Mouse (Mus musculus): ENCODE data around the gene Ccnyl1. TPM values are rescaled to one million over a fixed set of nuclear protein-coding genes. Genes with fewer than 3 reads are reported as not detected.

Ccnyl1 gene
- polyA plus RNA-seq, 1 experiment from 2014 or later: 8.4 TPM

- no peaks in the 10 kb centered on the region for H3K9me3 ChIP-seq (ENCODE audit: low read depth, low read length)
- no peak overlapping the region for H3K27ac ChIP-seq (ENCODE audit: low read depth)
- no peaks in the 10 kb centered on the region for H3K4me1 ChIP-seq (ENCODE audit: insufficient read depth)
- H3K36me3 ChIP-seq (ENCODE audit: insufficient read depth): peaks cover 17% of the 10 kb centered on the region; the same call in 1 of the 2 replicates
- no peak for TF ChIP-seq CTCF (IDR thresholded peaks at IDR 0.05; ENCODE audit: low read depth)
- H3K4me3 ChIP-seq (ENCODE audit: low read depth, low read length): no peak overlapping the region
- DNase-seq: no peak
- 71% methylated on average over 3 of the region's 3 CpGs for WGBS
- no peak overlapping the region for H3K9ac ChIP-seq
- ATAC-seq (ENCODE audit: insufficient read depth): no peak
- H3K4me2 ChIP-seq: no peak overlapping the region
- H3K27me3 ChIP-seq (ENCODE audit: insufficient read depth, low read length): no peaks in the 10 kb centered on the region
These were observed 11.5 kb downstream of the Ccnyl1 start for GRCm38 (mm10) chr1:64701780-64702179.

GRCm38 (mm10) chr1:64705230-64705629 is 15.0 kb downstream of the Ccnyl1 start:
- peak; percentile 71 for TF ChIP-seq CTCF (IDR thresholded peaks at IDR 0.05; ENCODE audit: low read depth)
- DNase-seq: peak; percentile 87
- H3K4me2 ChIP-seq: no peak overlapping the region
- peak; percentile 49; the same call in 1 of the 2 replicates for ATAC-seq (ENCODE audit: insufficient read depth)
- H3K27me3 ChIP-seq (ENCODE audit: insufficient read depth, low read length): no peaks in the 10 kb centered on the region
- H3K4me3 ChIP-seq (ENCODE audit: low read depth, low read length): no peak overlapping the region
- no peak overlapping the region for H3K9ac ChIP-seq
- H3K4me1 ChIP-seq (ENCODE audit: insufficient read depth): no peaks in the 10 kb centered on the region
- WGBS: 45% methylated on average over 6 of the region's 6 CpGs
- H3K27ac ChIP-seq (ENCODE audit: low read depth): no peak overlapping the region
- H3K36me3 ChIP-seq (ENCODE audit: insufficient read depth): peaks cover 24% of the 10 kb centered on the region
- no peaks in the 10 kb centered on the region for H3K9me3 ChIP-seq (ENCODE audit: low read depth, low read length)

DNA sequence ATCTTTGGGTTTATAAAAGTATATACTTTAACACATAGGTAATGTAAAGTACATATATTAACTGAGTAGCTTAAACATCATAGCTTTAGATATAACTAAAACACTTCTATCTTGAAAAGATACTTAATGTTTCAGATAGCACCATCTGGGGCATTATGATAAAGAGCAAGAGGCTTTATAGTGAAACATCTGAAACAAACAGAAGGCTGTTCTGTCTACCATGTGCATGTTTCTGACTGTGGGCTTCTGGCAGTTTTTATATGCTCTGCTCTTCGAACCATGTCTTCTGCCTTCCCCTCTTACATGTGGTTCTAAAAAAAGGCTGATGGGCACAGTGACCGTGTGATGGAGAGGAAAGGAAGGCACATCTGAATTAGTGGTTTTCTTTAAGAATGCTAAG is 16.4 kb downstream of the Ccnyl1 start:
- WGBS: 88% methylated on average over 2 of the region's 2 CpGs
- ATAC-seq (ENCODE audit: insufficient read depth): no peak
- Histone ChIP-seq H3K36me3 (ENCODE audit: insufficient read depth) (peaks cover 24% of the 10 kb centered on the region), H3K9me3 (ENCODE audit: low read depth, low read length) (no peaks in the 10 kb centered on the region), H3K4me1 (ENCODE audit: insufficient read depth) (no peaks in the 10 kb centered on the region), H3K4me3 (ENCODE audit: low read depth, low read length) (no peak overlapping the region), H3K4me2 (no peak overlapping the region), H3K27ac (ENCODE audit: low read depth) (no peak overlapping the region), H3K9ac (no peak overlapping the region), H3K27me3 (ENCODE audit: insufficient read depth, low read length) (no peaks in the 10 kb centered on the region)
- TF ChIP-seq CTCF (IDR thresholded peaks at IDR 0.05; ENCODE audit: low read depth): no peak
- DNase-seq: no peak

DNA sequence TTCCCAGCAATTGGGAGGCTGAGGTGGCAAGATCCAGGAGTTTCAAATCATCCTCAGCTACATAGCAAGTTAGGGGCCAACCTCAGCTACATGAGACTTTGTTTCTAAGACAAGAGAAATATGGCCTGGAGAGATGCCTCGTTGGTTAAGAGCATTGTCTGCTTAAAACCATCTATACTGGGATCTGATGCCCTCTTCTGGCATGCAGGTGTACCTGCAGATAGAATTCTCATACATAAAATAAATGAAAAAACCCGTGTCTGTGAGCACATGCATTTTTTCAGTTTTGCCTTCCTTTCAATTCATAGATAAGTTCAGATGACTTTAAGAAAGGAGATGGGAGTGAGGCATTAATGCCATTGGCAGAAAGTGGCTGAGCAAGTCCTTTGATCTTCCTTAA is 19.6 kb downstream of the Ccnyl1 start:
- H3K9me3 ChIP-seq (ENCODE audit: low read depth, low read length): no peaks in the 10 kb centered on the region
- no peaks in the 10 kb centered on the region for H3K4me1 ChIP-seq (ENCODE audit: insufficient read depth)
- H3K4me2 ChIP-seq: no peak overlapping the region
- ATAC-seq (ENCODE audit: insufficient read depth): no peak
- 15% methylated on average over 2 of the region's 2 CpGs for WGBS
- DNase-seq: peak; percentile 56
- H3K4me3 ChIP-seq (ENCODE audit: low read depth, low read length): no peak overlapping the region
- H3K9ac ChIP-seq: no peak overlapping the region
- H3K27me3 ChIP-seq (ENCODE audit: insufficient read depth, low read length): no peaks in the 10 kb centered on the region
- peak; percentile 55 for TF ChIP-seq CTCF (IDR thresholded peaks at IDR 0.05; ENCODE audit: low read depth)
- peaks cover 15% of the 10 kb centered on the region for H3K36me3 ChIP-seq (ENCODE audit: insufficient read depth)
- H3K27ac ChIP-seq (ENCODE audit: low read depth): no peak overlapping the region

- H3K9me3 ChIP-seq (ENCODE audit: low read depth, low read length): no peaks in the 10 kb centered on the region
- no peak for TF ChIP-seq CTCF (IDR thresholded peaks at IDR 0.05; ENCODE audit: low read depth)
- H3K4me2 ChIP-seq: no peak overlapping the region
- H3K27ac ChIP-seq (ENCODE audit: low read depth): no peak overlapping the region
- no peak overlapping the region for H3K4me3 ChIP-seq (ENCODE audit: low read depth, low read length)
- DNase-seq: no peak
- no peaks in the 10 kb centered on the region for H3K4me1 ChIP-seq (ENCODE audit: insufficient read depth)
- no peaks in the 10 kb centered on the region for H3K27me3 ChIP-seq (ENCODE audit: insufficient read depth, low read length)
- ATAC-seq (ENCODE audit: insufficient read depth): no peak
- WGBS: 63% methylated on average over 14 of the region's 14 CpGs
- H3K36me3 ChIP-seq (ENCODE audit: insufficient read depth): peaks cover 13% of the 10 kb centered on the region
- no peak overlapping the region for H3K9ac ChIP-seq
These were observed 21.9 kb downstream of the Ccnyl1 start for GRCm38 (mm10) chr1:64712006-64712760.

DNA sequence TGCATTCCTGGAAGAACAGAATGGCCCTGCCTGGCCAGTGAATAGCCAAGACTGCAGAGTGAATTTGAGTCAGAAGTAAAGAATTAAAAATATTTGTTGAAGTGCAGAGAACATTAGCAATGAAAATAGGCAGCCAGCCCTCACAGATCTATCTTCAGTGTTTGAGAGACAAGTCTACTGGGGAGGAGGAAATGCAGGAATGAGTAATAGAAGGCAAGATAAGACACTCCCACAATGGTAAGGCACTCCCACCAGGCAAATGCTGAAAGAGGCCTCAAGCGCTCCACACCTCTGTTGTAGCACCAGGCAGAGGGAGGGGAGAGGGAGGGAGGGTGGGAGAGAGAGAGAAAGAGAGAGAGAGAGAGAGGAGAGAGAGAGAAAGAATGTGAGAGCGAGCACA is 25.2 kb downstream of the Ccnyl1 start:
- 75% methylated on average over 2 of the region's 2 CpGs for WGBS
- Histone ChIP-seq H3K9ac (no peak overlapping the region), H3K27ac (ENCODE audit: low read depth) (no peak overlapping the region), H3K4me3 (ENCODE audit: low read depth, low read length) (no peak overlapping the region), H3K36me3 (ENCODE audit: insufficient read depth) (peaks cover 6% of the 10 kb centered on the region), H3K4me2 (no peak overlapping the region), H3K9me3 (ENCODE audit: low read depth, low read length) (no peaks in the 10 kb centered on the region), H3K27me3 (ENCODE audit: insufficient read depth, low read length) (no peaks in the 10 kb centered on the region), H3K4me1 (ENCODE audit: insufficient read depth) (no peaks in the 10 kb centered on the region)
- ATAC-seq (ENCODE audit: insufficient read depth) (no peak), DNase-seq (no peak)
- no peak for TF ChIP-seq CTCF (IDR thresholded peaks at IDR 0.05; ENCODE audit: low read depth)

- Histone ChIP-seq H3K4me3 (ENCODE audit: low read depth, low read length) (no peak overlapping the region), H3K4me1 (ENCODE audit: insufficient read depth) (no peaks in the 10 kb centered on the region), H3K4me2 (no peak overlapping the region), H3K9ac (no peak overlapping the region), H3K27ac (ENCODE audit: low read depth) (no peak overlapping the region), H3K36me3 (ENCODE audit: insufficient read depth) (peaks cover 14% of the 10 kb centered on the region), H3K27me3 (ENCODE audit: insufficient read depth, low read length) (no peaks in the 10 kb centered on the region), H3K9me3 (ENCODE audit: low read depth, low read length) (no peaks in the 10 kb centered on the region)
- 69% methylated on average over 7 of the region's 7 CpGs for WGBS
- ATAC-seq (ENCODE audit: insufficient read depth) (peak; percentile 63), DNase-seq (peak; percentile 53)
- no peak for TF ChIP-seq CTCF (IDR thresholded peaks at IDR 0.05; ENCODE audit: low read depth)
These were observed 26.5 kb downstream of the Ccnyl1 start for GRCm38 (mm10) chr1:64716589-64717304.
